Mouse (Mus musculus): Measurements from ENCODE around the gene Ryr1.

The Ryr1 gene

GRCm38 (mm10) chr7:29037261-29037660, 87.7 kb downstream of the Ryr1 start:
- peak; percentile 62 for DNase-seq (ENCODE audit: low read depth)

GRCm38 (mm10) chr7:29032685-29033084, 92.3 kb downstream of the Ryr1 start:
- peak; percentile 38 for DNase-seq (ENCODE audit: low read depth)

- no peak for DNase-seq (ENCODE audit: low read depth)
Observed at GRCm38 (mm10) chr7:29031641-29032040, 93.3 kb downstream of the Ryr1 start.

- DNase-seq (ENCODE audit: low read depth), result no peak
Observed at GRCm38 (mm10) chr7:29029690-29030656, 95.0 kb downstream of the Ryr1 start.

- no peak for DNase-seq (ENCODE audit: low read depth)
Observed at GRCm38 (mm10) chr7:29028761-29029160, 96.2 kb downstream of the Ryr1 start.

- DNase-seq (ENCODE audit: low read depth), result no peak
Observed at GRCm38 (mm10) chr7:29026811-29027210, 98.2 kb downstream of the Ryr1 start.

GRCm38 (mm10) chr7:29026195-29026594, 98.8 kb downstream of the Ryr1 start:
- DNase-seq (ENCODE audit: low read depth), result no peak

GRCm38 (mm10) chr7:29025566-29025965, 99.4 kb downstream of the Ryr1 start:
- peak; percentile 64 for DNase-seq (ENCODE audit: low read depth)

- DNase-seq (ENCODE audit: low read depth), result peak; percentile 50
Observed at GRCm38 (mm10) chr7:29023514-29023913, 101.5 kb downstream of the Ryr1 start.

- no peak for DNase-seq (ENCODE audit: low read depth)
Observed at GRCm38 (mm10) chr7:29022479-29022878, 102.5 kb downstream of the Ryr1 start.

GRCm38 (mm10) chr7:29019447-29020220, 105.3 kb downstream of the Ryr1 start:
- no peak for DNase-seq (ENCODE audit: low read depth)

GRCm38 (mm10) chr7:29017222-29017621, 107.8 kb downstream of the Ryr1 start:
- no peak for DNase-seq (ENCODE audit: low read depth)

GRCm38 (mm10) chr7:29016440-29016839, 108.5 kb downstream of the Ryr1 start:
- no peak for DNase-seq (ENCODE audit: low read depth)

GRCm38 (mm10) chr7:29014984-29015383, 110.0 kb downstream of the Ryr1 start:
- DNase-seq (ENCODE audit: low read depth), result no peak

- peak; percentile 37 for DNase-seq (ENCODE audit: low read depth)
Observed at GRCm38 (mm10) chr7:29008714-29009113, 116.3 kb downstream of the Ryr1 start.

GRCm38 (mm10) chr7:29008171-29008570, 116.8 kb downstream of the Ryr1 start:
- no peak for DNase-seq (ENCODE audit: low read depth)

- no peak for DNase-seq (ENCODE audit: low read depth)
Observed at GRCm38 (mm10) chr7:29007224-29008101, 117.5 kb downstream of the Ryr1 start.

- peak; percentile 72 for DNase-seq (ENCODE audit: low read depth)
Observed at GRCm38 (mm10) chr7:29000651-29001605, 124.1 kb downstream of the Ryr1 start.

- DNase-seq (ENCODE audit: low read depth), result no peak
Observed at GRCm38 (mm10) chr7:28993402-28993801, 131.6 kb downstream of the Ryr1 start.

GRCm38 (mm10) chr7:28992997-28993396, 132.0 kb downstream of the Ryr1 start:
- DNase-seq (ENCODE audit: low read depth), result no peak

GRCm38 (mm10) chr7:28991616-28992015, 133.4 kb downstream of the Ryr1 start:
- DNase-seq (ENCODE audit: low read depth), result peak; percentile 58
